31 mouse cellular contexts compared by ENCODE assay signal in the genomic region with DNA sequence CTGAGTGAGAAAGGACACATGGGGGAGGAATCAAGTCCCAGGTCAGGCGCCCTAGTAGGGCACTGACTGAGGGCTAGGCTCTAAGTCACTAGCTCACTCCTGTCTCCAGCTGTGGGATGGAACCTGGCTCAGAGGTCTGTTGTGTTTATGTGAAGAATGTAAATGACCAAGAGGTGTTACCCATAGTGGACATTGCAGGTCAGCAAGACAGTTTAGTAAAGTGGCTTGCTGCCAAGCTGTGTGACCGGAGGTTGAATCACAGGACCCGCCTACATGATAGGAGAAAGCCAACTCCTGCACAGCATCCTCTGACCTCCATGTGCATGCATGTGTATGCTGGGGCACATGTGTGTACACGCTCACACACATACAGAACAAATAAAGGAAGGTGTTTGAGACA. TPM values are rescaled to one million over a fixed set of nuclear protein-coding genes. Genes with fewer than 3 reads are reported as not detected.
DNase-seq lines count a peak whose midpoint lies in the region; ATAC-seq and TF ChIP-seq lines count a peak whose summit lies in the region.
"Had no signal": no experiment of that assay in that cellular context is flagged by ENCODE, and none has a peak within 500 bp of the region (broad histone marks: within the 10 kb centered on the region; RNA-seq: fewer than 3 reads in every experiment).

No protein-coding gene starts in this region.

- H3K4me2 ChIP-seq in liver, embryonic 13.5 days, result no peak overlapping the region
- no peak overlapping the region for H3K4me2 ChIP-seq in liver, postnatal 0 days (ENCODE audit: low read depth, low read length)
- H3K4me2 ChIP-seq in liver, embryonic 16.5 days (ENCODE audit: low read depth, low read length), result no peak overlapping the region
- no peak overlapping the region for H3K4me2 ChIP-seq in stomach, postnatal 0 days (replicated peaks; ENCODE audit: low read depth)
- no peak overlapping the region for H3K4me2 ChIP-seq in midbrain, postnatal 0 days (ENCODE audit: low read depth, low read length, poor library complexity, severe bottlenecking)
- H3K4me2 ChIP-seq: embryonic facial prominence, embryonic 13.5 days; heart, embryonic 12.5 days; hindbrain, embryonic 13.5 days; kidney, embryonic 15.5 days; limb, embryonic 15.5 days; midbrain, embryonic 12.5 days had no signal

- peak overlapping the region; percentile 11; the same call in 1 of the 2 replicates for H3K9ac ChIP-seq in liver, embryonic 13.5 days
- no peak overlapping the region for H3K9ac ChIP-seq in liver, postnatal 0 days (replicated peaks)
- H3K9ac ChIP-seq in liver, embryonic 16.5 days (ENCODE audit: low read depth, low read length), result no peak overlapping the region
- no peak overlapping the region for H3K9ac ChIP-seq in stomach, postnatal 0 days (ENCODE audit: low read length)
- H3K9ac ChIP-seq in heart, adult 2 months (ENCODE audit: low read depth, low read length), result no peak overlapping the region
- H3K9ac ChIP-seq in midbrain, postnatal 0 days (replicated peaks; ENCODE audit: low read length, poor library complexity, severe bottlenecking), result no peak overlapping the region
- H3K9ac ChIP-seq: embryonic facial prominence, embryonic 13.5 days; heart, embryonic 12.5 days; hindbrain, embryonic 13.5 days; kidney, embryonic 15.5 days; limb, embryonic 15.5 days; midbrain, embryonic 12.5 days had no signal

- no peaks in the 10 kb centered on the region for H3K79me2 ChIP-seq in heart, adult 2 months (replicated peaks; ENCODE audit: control insufficient read depth, insufficient read depth, low read length)

- H3K4me1 ChIP-seq in liver, embryonic 13.5 days (replicated peaks), result peaks cover 52% of the 10 kb centered on the region
- peaks cover 14% of the 10 kb centered on the region for H3K4me1 ChIP-seq in liver, postnatal 0 days (ENCODE audit: insufficient read depth)
- peaks cover 22% of the 10 kb centered on the region for H3K4me1 ChIP-seq in liver, embryonic 16.5 days (ENCODE audit: control insufficient read depth, low read depth, low read length)
- no peaks in the 10 kb centered on the region for H3K4me1 ChIP-seq in stomach, postnatal 0 days (replicated peaks; ENCODE audit: control insufficient read depth, insufficient read depth)
- H3K4me1 ChIP-seq in heart, adult 2 months (ENCODE audit: control insufficient read depth, insufficient read depth, low read length), result no peaks in the 10 kb centered on the region
- no peaks in the 10 kb centered on the region for H3K4me1 ChIP-seq in midbrain, postnatal 0 days (ENCODE audit: insufficient read depth, low read length)
- H3K4me1 ChIP-seq: embryonic facial prominence, embryonic 13.5 days; hindbrain, embryonic 13.5 days; kidney, embryonic 15.5 days; limb, embryonic 10.5 days; limb, embryonic 15.5 days; midbrain, embryonic 12.5 days had no signal

- no peak overlapping the region for H3K4me3 ChIP-seq in liver, embryonic 13.5 days (replicated peaks)
- H3K4me3 ChIP-seq in liver, postnatal 0 days (ENCODE audit: low read depth, low read length), result no peak overlapping the region
- no peak overlapping the region for H3K4me3 ChIP-seq in liver, embryonic 16.5 days (ENCODE audit: low read depth, low read length)
- no peak overlapping the region for H3K4me3 ChIP-seq in stomach, postnatal 0 days (ENCODE audit: low read depth, low read length)
- no peak overlapping the region for H3K4me3 ChIP-seq in heart, adult 2 months
- no peak overlapping the region for H3K4me3 ChIP-seq in midbrain, postnatal 0 days (ENCODE audit: low read depth, low read length)
- H3K4me3 ChIP-seq: embryonic facial prominence, embryonic 13.5 days; erythroblast, embryonic 14.5 days; gastrocnemius, adult 2 months; heart, embryonic 12.5 days; hindbrain, embryonic 13.5 days; kidney, embryonic 15.5 days; limb, embryonic 10.5 days; limb, embryonic 15.5 days; megakaryocyte, embryonic 14.5 days; midbrain, embryonic 12.5 days had no signal

- H3K27ac ChIP-seq in liver, embryonic 13.5 days, result 0 out of 2 replicates have a peak overlapping the region, but pooled peaks have one; percentile 74
- H3K27ac ChIP-seq in liver, postnatal 0 days (ENCODE audit: low read depth), result no peak overlapping the region
- peak overlapping the region; percentile 53; the same call in 1 of the 2 replicates for H3K27ac ChIP-seq in liver, embryonic 16.5 days (ENCODE audit: low read length)
- no peak overlapping the region for H3K27ac ChIP-seq in stomach, postnatal 0 days (replicated peaks)
- H3K27ac ChIP-seq in heart, adult 2 months, result no peak overlapping the region
- H3K27ac ChIP-seq in midbrain, postnatal 0 days (ENCODE audit: low read depth, low read length), result no peak overlapping the region
- H3K27ac ChIP-seq: embryonic facial prominence, embryonic 13.5 days; gastrocnemius, adult 2 months; hindbrain, embryonic 13.5 days; kidney, embryonic 15.5 days; limb, embryonic 10.5 days; limb, embryonic 15.5 days; midbrain, embryonic 12.5 days had no signal

- TF ChIP-seq CTCF in liver, postnatal 0 days (IDR thresholded peaks at IDR 0.05; ENCODE audit: low read depth), result no peak
- no peak for TF ChIP-seq CTCF in stomach, postnatal 0 days (IDR thresholded peaks at IDR 0.05; ENCODE audit: low read depth)
- TF ChIP-seq CTCF in heart, adult 2 months (IDR thresholded peaks at IDR 0.05), result no peak
- TF ChIP-seq CTCF in midbrain, postnatal 0 days (IDR thresholded peaks at IDR 0.05), result no peak

- H3K27me3 ChIP-seq in liver, embryonic 13.5 days, result no peaks in the 10 kb centered on the region
- no peaks in the 10 kb centered on the region for H3K27me3 ChIP-seq in liver, postnatal 0 days (ENCODE audit: insufficient read depth, low read length)
- no peaks in the 10 kb centered on the region for H3K27me3 ChIP-seq in liver, embryonic 16.5 days (ENCODE audit: control insufficient read depth, insufficient read depth, low read depth, low read length)
- H3K27me3 ChIP-seq in stomach, postnatal 0 days (ENCODE audit: control insufficient read depth, insufficient read depth, low read length), result no peaks in the 10 kb centered on the region
- H3K27me3 ChIP-seq in heart, adult 2 months (ENCODE audit: control insufficient read depth, insufficient read depth, low read length), result no peaks in the 10 kb centered on the region
- no peaks in the 10 kb centered on the region for H3K27me3 ChIP-seq in midbrain, postnatal 0 days (ENCODE audit: insufficient read depth, low read length)
- H3K27me3 ChIP-seq: embryonic facial prominence, embryonic 13.5 days; heart, embryonic 12.5 days; hindbrain, embryonic 13.5 days; kidney, embryonic 15.5 days; limb, embryonic 15.5 days; megakaryocyte, embryonic 14.5 days; midbrain, embryonic 12.5 days; Patski had no signal

- no peak for DNase-seq in liver, embryonic 13.5 days
- DNase-seq in liver, postnatal 0 days, result no peak
- peak; percentile 27 for DNase-seq in large intestine, adult 2 months (ENCODE audit: low read depth, low spot score)
- DNase-seq in stomach, postnatal 0 days (ENCODE audit: low spot score), result peak; percentile 37
- no peak for DNase-seq in heart, adult 2 months
- no peak for DNase-seq in midbrain, postnatal 0 days (ENCODE audit: low spot score)
- DNase-seq: adrenal gland, postnatal 25 days; cerebellum, adult 18-20 months; cerebellum, postnatal 10 days; gastrocnemius, adult 2 months; gastrocnemius, postnatal 36 days; heart, adult 18-20 months; heart, postnatal 4 days; kidney, adult 18-20 months; kidney, postnatal 25 days; lung, postnatal 36 days; retina, postnatal 1 day; right cerebral cortex, postnatal 14 days had no signal

- no peak for TF ChIP-seq POLR2A in heart, adult 2 months (IDR thresholded peaks at IDR 0.05; ENCODE audit: insufficient read depth, low read depth, low read length)

- WGBS in liver, embryonic 13.5 days (ENCODE audit: insufficient replicate concordance), result 75% methylated on average over 4 of the region's 4 CpGs
- 68% methylated on average over 4 of the region's 4 CpGs for WGBS in liver, postnatal 0 days (ENCODE audit: insufficient replicate concordance)
- WGBS in large intestine, adult 2 months, result 55% methylated on average over 4 of the region's 4 CpGs
- WGBS in liver, embryonic 16.5 days (ENCODE audit: insufficient replicate concordance), result 62% methylated on average over 4 of the region's 4 CpGs
- WGBS in stomach, postnatal 0 days, result 62% methylated on average over 4 of the region's 4 CpGs
- 51% methylated on average over 4 of the region's 4 CpGs for WGBS in heart, adult 2 months
- WGBS in midbrain, postnatal 0 days, result 84% methylated on average over 4 of the region's 4 CpGs

- intact Hi-C loops in heart, adult 2 months (cut with DNase I), result no loop called here

- TF ChIP-seq EP300 in liver, postnatal 0 days (IDR thresholded peaks at IDR 0.05; ENCODE audit: low read depth), result no peak
- no peak for TF ChIP-seq EP300 in stomach, postnatal 0 days (optimal IDR thresholded peaks at IDR 0.05)
- no peak for TF ChIP-seq EP300 in heart, adult 2 months (IDR thresholded peaks at IDR 0.05; ENCODE audit: insufficient read depth, low read depth, low read length)

- ATAC-seq in liver, embryonic 13.5 days (ENCODE audit: low read depth), result no peak
- no peak for ATAC-seq in liver, postnatal 0 days
- ATAC-seq in liver, embryonic 16.5 days (ENCODE audit: low read depth), result no peak
- peak; percentile 52; the same call in 1 of the 2 replicates for ATAC-seq in stomach, postnatal 0 days (ENCODE audit: low FRiP score, low TSS enrichment)
- no peak for ATAC-seq in midbrain, postnatal 0 days (ENCODE audit: low FRiP score)
- ATAC-seq: forebrain, embryonic 16.5 days; Patski had no signal

- H3K9me3 ChIP-seq in liver, embryonic 13.5 days (replicated peaks), result no peaks in the 10 kb centered on the region
- no peaks in the 10 kb centered on the region for H3K9me3 ChIP-seq in liver, postnatal 0 days (ENCODE audit: low read length)
- H3K9me3 ChIP-seq in liver, embryonic 16.5 days (replicated peaks; ENCODE audit: control insufficient read depth, low read length), result no peaks in the 10 kb centered on the region
- no peaks in the 10 kb centered on the region for H3K9me3 ChIP-seq in stomach, postnatal 0 days (ENCODE audit: control insufficient read depth, low read length)
- H3K9me3 ChIP-seq in midbrain, postnatal 0 days (ENCODE audit: low read length), result no peaks in the 10 kb centered on the region
- H3K9me3 ChIP-seq: embryonic facial prominence, embryonic 13.5 days; G1E; heart, embryonic 12.5 days; hindbrain, embryonic 13.5 days; kidney, embryonic 15.5 days; limb, embryonic 10.5 days; limb, embryonic 15.5 days; megakaryocyte, embryonic 14.5 days; midbrain, embryonic 12.5 days had no signal

- H3K36me3 ChIP-seq in liver, embryonic 13.5 days, result peaks cover 40% of the 10 kb centered on the region
- H3K36me3 ChIP-seq in liver, postnatal 0 days (replicated peaks; ENCODE audit: insufficient read depth, low read length), result peaks cover 31% of the 10 kb centered on the region
- peaks cover 26% of the 10 kb centered on the region for H3K36me3 ChIP-seq in liver, embryonic 16.5 days (ENCODE audit: control insufficient read depth, insufficient read depth)
- peaks cover 3% of the 10 kb centered on the region for H3K36me3 ChIP-seq in stomach, postnatal 0 days (ENCODE audit: control insufficient read depth, insufficient read depth, low read length)
- no peaks in the 10 kb centered on the region for H3K36me3 ChIP-seq in heart, adult 2 months (ENCODE audit: control insufficient read depth, insufficient read depth, low read length)
- H3K36me3 ChIP-seq in midbrain, postnatal 0 days (ENCODE audit: insufficient read depth, low read length), result peaks cover 26% of the 10 kb centered on the region

RNA-seq across cellular contexts. Expression of gene Asprv1, which starts 17.6 kb away (rescaled TPM):
- 0.25 and 0.29 TPM in 2 replicates for polyA plus RNA-seq in liver, embryonic 13.5 days (2015; fragmentation: Nextera tagmentation; extraction: Ambion mirVana)
- 7.3 and 8.6 TPM in 2 replicates for polyA plus RNA-seq in liver, postnatal 0 days (2015; fragmentation: Nextera tagmentation; extraction: Ambion mirVana)
- polyA plus RNA-seq in large intestine, adult 2 months (2012; rRNA removed), result 0.76 and 0.88 TPM in 2 replicates
- polyA plus RNA-seq in liver, embryonic 16.5 days (2015; fragmentation: Nextera tagmentation; extraction: Ambion mirVana), result 2.3 and 2.9 TPM in 2 replicates
- polyA plus RNA-seq in stomach, postnatal 0 days (2015; fragmentation: Nextera tagmentation; extraction: Ambion mirVana), result 2,145 and 2,418 TPM in 2 replicates
- total RNA-seq in heart, adult 2 months (2021), result under 1 TPM in 1 of 2 experiments, not detected in 1; 0.31 TPM
- 0.09 and 0.21 TPM in 2 replicates for polyA plus RNA-seq in heart, adult 2 months (2012; rRNA removed)
- total RNA-seq in midbrain, postnatal 0 days (2014; rRNA removed), result 2.0 and 4.2 TPM in 2 replicates
- polyA plus RNA-seq in midbrain, postnatal 0 days (2015; fragmentation: Nextera tagmentation; extraction: Ambion mirVana), result 1.1 and 1.2 TPM in 2 replicates
- total RNA-seq: adrenal gland, postnatal 25 days; gastrocnemius, adult 2 months; gastrocnemius, postnatal 36 days; heart, adult 18-20 months had no signal
- polyA plus RNA-seq: erythroblast, embryonic 14.5 days; G1E; Patski had no signal

RNA-seq across cellular contexts. Expression of gene Mxd1, which starts 23.4 kb away (rescaled TPM):
- polyA plus RNA-seq in liver, embryonic 13.5 days (2015; fragmentation: Nextera tagmentation; extraction: Ambion mirVana), result 32.9 and 38.7 TPM in 2 replicates
- polyA plus RNA-seq in liver, postnatal 0 days (2015; fragmentation: Nextera tagmentation; extraction: Ambion mirVana), result 19.1 and 22.0 TPM in 2 replicates
- 123 and 224 TPM in 2 replicates for polyA plus RNA-seq in large intestine, adult 2 months (2012; rRNA removed)
- 51.6 and 53.8 TPM in 2 replicates for polyA plus RNA-seq in liver, embryonic 16.5 days (2015; fragmentation: Nextera tagmentation; extraction: Ambion mirVana)
- polyA plus RNA-seq in stomach, postnatal 0 days (2015; fragmentation: Nextera tagmentation; extraction: Ambion mirVana), result 24.4 and 27.3 TPM in 2 replicates
- 1 to 10 TPM; 6.0 to 6.7 TPM for total RNA-seq in heart, adult 2 months (2021)
- 4.4 and 6.9 TPM in 2 replicates for polyA plus RNA-seq in heart, adult 2 months (2012; rRNA removed)
- total RNA-seq in midbrain, postnatal 0 days (2014; rRNA removed), result 12.7 and 16.1 TPM in 2 replicates
- polyA plus RNA-seq in midbrain, postnatal 0 days (2015; fragmentation: Nextera tagmentation; extraction: Ambion mirVana), result 12.8 and 13.1 TPM in 2 replicates

RNA-seq across cellular contexts. Expression of gene Snrnp27, which starts 38.8 kb away (rescaled TPM):
- 71.2 and 86.4 TPM in 2 replicates for polyA plus RNA-seq in liver, embryonic 13.5 days (2015; fragmentation: Nextera tagmentation; extraction: Ambion mirVana)
- polyA plus RNA-seq in liver, postnatal 0 days (2015; fragmentation: Nextera tagmentation; extraction: Ambion mirVana), result 40.5 and 41.1 TPM in 2 replicates
- polyA plus RNA-seq in large intestine, adult 2 months (2012; rRNA removed), result 7.4 and 8.6 TPM in 2 replicates
- polyA plus RNA-seq in liver, embryonic 16.5 days (2015; fragmentation: Nextera tagmentation; extraction: Ambion mirVana), result 35.6 and 47.6 TPM in 2 replicates
- 82.7 and 90.8 TPM in 2 replicates for polyA plus RNA-seq in stomach, postnatal 0 days (2015; fragmentation: Nextera tagmentation; extraction: Ambion mirVana)
- total RNA-seq in heart, adult 2 months (2021), result 10 to 100 TPM; 46.6 to 51.7 TPM
- polyA plus RNA-seq in heart, adult 2 months (2012; rRNA removed), result 13.7 and 16.8 TPM in 2 replicates
- total RNA-seq in midbrain, postnatal 0 days (2014; rRNA removed), result 33.4 and 43.1 TPM in 2 replicates
- polyA plus RNA-seq in midbrain, postnatal 0 days (2015; fragmentation: Nextera tagmentation; extraction: Ambion mirVana), result 112 and 113 TPM in 2 replicates

Comparison
In these comparisons a context has a peak if more than half of its experiments do, and no peak if none do; other contexts are left out.
1. H3K27ac ChIP-seq: peak in liver, embryonic 13.5 days (single experiment) and liver, embryonic 16.5 days (single experiment); none in liver, postnatal 0 days (single experiment), stomach, postnatal 0 days (single experiment), heart, adult 2 months (single experiment) and midbrain, postnatal 0 days (single experiment).
2. DNase-seq: peak in large intestine, adult 2 months (single experiment) and stomach, postnatal 0 days (single experiment); none in liver, embryonic 13.5 days (single experiment), liver, postnatal 0 days (single experiment), heart, adult 2 months (0 of 2) and midbrain, postnatal 0 days (single experiment).
3. RNA of gene Asprv1, which starts 17.6 kb away (polyA plus RNA-seq): 2,145 to 2,418 TPM in stomach, postnatal 0 days; 7.3 to 8.6 TPM in liver, postnatal 0 days, 2.3 to 2.9 TPM in liver, embryonic 16.5 days, 1.1 to 1.2 TPM in midbrain, postnatal 0 days, 0.76 to 0.88 TPM in large intestine, adult 2 months, 0.25 to 0.29 TPM in liver, embryonic 13.5 days and 0.09 to 0.21 TPM in heart, adult 2 months; every median in the first group is over 100 times any median in the second.